Mouse (Mus musculus): Measurements from ENCODE around the gene Kcnip4. TPM values are rescaled to one million over a fixed set of nuclear protein-coding genes. Genes with fewer than 3 reads are reported as not detected.

The Kcnip4 gene
- polyA plus RNA-seq, 2 experiments: 2.1 to 3.7 TPM

DNA sequence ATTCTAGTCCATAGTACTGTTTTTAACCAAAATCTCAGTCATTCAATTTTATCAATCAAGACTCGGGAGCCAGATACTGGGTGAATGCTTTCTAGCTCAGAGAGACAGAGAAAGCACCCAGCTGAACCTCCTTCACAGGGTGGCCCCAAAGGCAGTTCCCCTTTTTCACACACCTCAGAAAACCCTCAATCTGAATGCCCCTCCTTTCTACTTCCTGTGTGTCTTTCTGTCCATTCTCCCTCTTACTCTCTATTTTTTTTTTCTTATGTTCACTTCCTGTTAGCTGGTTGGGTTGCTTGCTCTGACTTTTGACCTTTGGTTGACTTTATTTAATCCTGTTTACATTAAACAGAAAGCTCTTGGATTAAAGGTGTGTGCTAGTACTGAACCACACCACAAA lies 1175.4 kb downstream of the Kcnip4 start:
- no peak overlapping the region for H3K4me3 ChIP-seq (replicated peaks; ENCODE audit: low read length)
- no peak overlapping the region for H3K9ac ChIP-seq (ENCODE audit: low read depth, low read length, severe bottlenecking)
- 81% methylated on average over 1 of the region's 1 CpGs for WGBS
- no peaks in the 10 kb centered on the region for H3K9me3 ChIP-seq (ENCODE audit: control insufficient read depth, low read length)
- no peak for ATAC-seq (ENCODE audit: low FRiP score, low read depth)
- no peak overlapping the region for H3K4me2 ChIP-seq (replicated peaks; ENCODE audit: low read depth, low read length, severe bottlenecking)
- no peak for TF ChIP-seq POLR2A (IDR thresholded peaks at IDR 0.05; ENCODE audit: borderline replicate concordance, extremely low read depth, insufficient read depth, insufficient read length)
- H3K27me3 ChIP-seq (ENCODE audit: control insufficient read depth, insufficient read depth, low read length): no peaks in the 10 kb centered on the region
- H3K4me1 ChIP-seq (ENCODE audit: control insufficient read depth, insufficient read depth, low read length): no peaks in the 10 kb centered on the region
- no peak for DNase-seq (ENCODE audit: low spot score)
- H3K36me3 ChIP-seq (ENCODE audit: control insufficient read depth, insufficient read depth, low read length): no peaks in the 10 kb centered on the region
- H3K27ac ChIP-seq (replicated peaks; ENCODE audit: low read depth, low read length): no peak overlapping the region

DNA sequence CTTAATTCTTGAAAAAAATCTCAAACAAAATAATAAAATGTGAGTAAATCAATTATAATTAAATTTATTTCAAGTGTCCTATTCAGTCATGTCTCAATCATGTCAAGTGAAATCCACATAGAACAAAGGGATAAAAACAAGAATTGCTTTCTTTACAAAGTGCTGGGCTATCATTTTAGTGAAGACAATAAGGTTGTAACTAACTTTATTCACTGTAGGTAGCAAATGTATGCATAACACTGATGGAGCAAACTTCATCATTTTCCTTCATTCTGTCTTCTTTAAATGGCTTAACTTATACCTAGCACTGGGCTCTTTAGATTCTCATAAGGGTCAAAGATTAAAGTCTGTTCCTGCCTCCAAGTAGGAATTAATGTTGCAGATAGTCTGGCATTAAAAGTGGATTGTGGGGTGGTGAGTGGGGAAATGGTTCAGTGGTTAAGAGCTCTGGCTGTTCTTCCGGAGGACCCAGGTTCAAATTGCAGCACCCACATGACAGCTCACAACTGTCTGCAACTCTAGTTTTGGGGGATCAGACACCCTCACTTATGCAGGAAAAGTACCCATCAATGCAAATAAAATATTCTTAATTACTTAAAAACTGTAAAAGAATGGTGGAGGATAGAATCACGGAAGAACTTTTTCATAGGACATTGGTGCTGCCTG lies 1178.6 kb downstream of the Kcnip4 start:
- no peak overlapping the region for H3K4me2 ChIP-seq (replicated peaks; ENCODE audit: low read depth, low read length, severe bottlenecking)
- H3K9ac ChIP-seq (ENCODE audit: low read depth, low read length, severe bottlenecking): no peak overlapping the region
- no peak for TF ChIP-seq POLR2A (IDR thresholded peaks at IDR 0.05; ENCODE audit: borderline replicate concordance, extremely low read depth, insufficient read depth, insufficient read length)
- no peaks in the 10 kb centered on the region for H3K27me3 ChIP-seq (ENCODE audit: control insufficient read depth, insufficient read depth, low read length)
- no peak overlapping the region for H3K27ac ChIP-seq (replicated peaks; ENCODE audit: low read depth, low read length)
- ATAC-seq (ENCODE audit: low FRiP score, low read depth) (no peak), DNase-seq (ENCODE audit: low spot score) (no peak)
- no peaks in the 10 kb centered on the region for H3K9me3 ChIP-seq (ENCODE audit: control insufficient read depth, low read length)
- H3K36me3 ChIP-seq (ENCODE audit: control insufficient read depth, insufficient read depth, low read length): no peaks in the 10 kb centered on the region
- no peak overlapping the region for H3K4me3 ChIP-seq (replicated peaks; ENCODE audit: low read length)
- 96% methylated on average over 2 of the region's 2 CpGs for WGBS
- no peaks in the 10 kb centered on the region for H3K4me1 ChIP-seq (ENCODE audit: control insufficient read depth, insufficient read depth, low read length)

DNA sequence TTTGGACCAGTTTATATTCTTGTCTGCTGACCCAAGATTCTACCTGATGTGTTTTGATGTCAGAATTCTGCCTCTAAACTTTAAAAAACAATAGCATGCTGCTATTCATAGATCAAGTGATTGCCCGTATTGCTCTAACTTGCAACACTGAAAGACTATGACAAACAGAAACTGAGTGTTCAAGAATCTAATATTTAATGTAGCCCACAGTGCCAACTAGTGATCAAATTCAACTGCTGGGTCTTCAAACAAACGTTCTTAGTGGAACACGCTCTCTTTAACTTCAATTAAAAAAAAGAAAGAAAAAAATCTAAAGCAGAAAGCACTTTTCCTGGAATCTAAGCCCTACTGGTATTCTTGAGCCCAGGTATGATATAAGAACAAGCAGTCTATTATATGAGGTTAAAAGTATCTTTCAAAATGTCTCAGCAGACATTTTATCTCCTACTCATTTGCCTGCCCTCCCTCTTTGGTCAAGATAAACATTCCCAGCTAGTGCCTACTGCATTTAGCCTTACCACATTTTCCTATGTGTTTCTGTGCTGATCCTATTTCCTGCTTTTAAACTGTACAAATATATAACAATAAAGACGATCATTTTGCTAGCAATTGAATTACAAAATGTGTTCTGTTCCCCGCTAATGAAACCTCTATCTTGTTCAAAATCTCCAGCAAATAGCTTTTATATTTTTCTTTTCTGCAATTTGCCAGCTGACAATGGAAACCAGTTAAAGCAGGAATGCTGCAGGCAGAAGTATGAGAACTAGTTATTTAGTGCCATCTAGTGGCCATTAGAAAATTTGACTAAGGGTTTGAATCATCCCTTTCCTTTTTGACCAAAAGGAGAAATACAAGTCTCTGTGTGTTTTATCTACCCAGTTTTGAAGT lies 1179.4 kb downstream of the Kcnip4 start:
- no peak overlapping the region for H3K27ac ChIP-seq (replicated peaks; ENCODE audit: low read depth, low read length)
- WGBS: 46% methylated on average over 5 of the region's 5 CpGs
- no peak overlapping the region for H3K4me2 ChIP-seq (replicated peaks; ENCODE audit: low read depth, low read length, severe bottlenecking)
- no peaks in the 10 kb centered on the region for H3K4me1 ChIP-seq (ENCODE audit: control insufficient read depth, insufficient read depth, low read length)
- peak; percentile 86; the same call in 1 of the 2 replicates for ATAC-seq (ENCODE audit: low FRiP score, low read depth)
- TF ChIP-seq POLR2A (IDR thresholded peaks at IDR 0.05; ENCODE audit: borderline replicate concordance, extremely low read depth, insufficient read depth, insufficient read length): no peak
- no peaks in the 10 kb centered on the region for H3K36me3 ChIP-seq (ENCODE audit: control insufficient read depth, insufficient read depth, low read length)
- no peak overlapping the region for H3K9ac ChIP-seq (ENCODE audit: low read depth, low read length, severe bottlenecking)
- peak; percentile 85 for DNase-seq (ENCODE audit: low spot score)
- no peaks in the 10 kb centered on the region for H3K27me3 ChIP-seq (ENCODE audit: control insufficient read depth, insufficient read depth, low read length)
- H3K4me3 ChIP-seq (replicated peaks; ENCODE audit: low read length): no peak overlapping the region
- no peaks in the 10 kb centered on the region for H3K9me3 ChIP-seq (ENCODE audit: control insufficient read depth, low read length)

DNA sequence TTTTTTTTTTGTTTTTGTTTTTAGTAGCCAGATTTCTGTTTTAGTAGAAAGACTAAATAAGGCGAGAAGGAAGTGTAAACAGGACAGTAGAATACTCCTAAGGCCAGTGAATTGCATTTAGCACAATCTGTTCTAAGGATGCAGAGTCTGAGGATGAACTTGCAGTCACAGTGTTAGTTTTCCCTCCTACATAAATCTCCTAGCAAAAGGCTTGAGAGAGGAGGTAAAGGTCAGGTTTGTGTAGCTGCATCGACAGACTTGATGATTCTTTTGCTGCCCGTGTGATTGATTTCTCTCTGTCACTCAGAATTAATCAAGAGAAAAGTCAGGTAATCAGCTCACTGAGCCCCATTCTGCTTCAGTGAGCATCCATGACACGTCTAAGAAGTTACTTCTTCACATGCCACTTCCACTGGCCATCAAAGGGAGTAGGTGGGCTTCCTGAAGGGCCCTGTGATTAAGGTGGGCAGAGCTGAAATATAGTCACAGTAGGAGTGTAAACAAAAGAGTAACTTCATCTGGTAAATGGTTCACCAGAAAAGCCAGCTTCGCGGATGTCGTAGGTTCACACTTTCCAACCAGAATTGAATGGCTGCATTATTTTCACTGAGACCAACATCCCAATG lies 1183.8 kb downstream of the Kcnip4 start:
- Histone ChIP-seq H3K9ac (ENCODE audit: low read depth, low read length, severe bottlenecking) (no peak overlapping the region), H3K4me2 (replicated peaks; ENCODE audit: low read depth, low read length, severe bottlenecking) (no peak overlapping the region), H3K27ac (replicated peaks; ENCODE audit: low read depth, low read length) (no peak overlapping the region), H3K27me3 (ENCODE audit: control insufficient read depth, insufficient read depth, low read length) (no peaks in the 10 kb centered on the region), H3K36me3 (ENCODE audit: control insufficient read depth, insufficient read depth, low read length) (no peaks in the 10 kb centered on the region), H3K4me3 (replicated peaks; ENCODE audit: low read length) (no peak overlapping the region), H3K9me3 (ENCODE audit: control insufficient read depth, low read length) (no peaks in the 10 kb centered on the region), H3K4me1 (ENCODE audit: control insufficient read depth, insufficient read depth, low read length) (no peaks in the 10 kb centered on the region)
- DNase-seq (ENCODE audit: low spot score) (no peak), ATAC-seq (ENCODE audit: low FRiP score, low read depth) (no peak)
- WGBS: 71% methylated on average over 7 of the region's 7 CpGs
- TF ChIP-seq POLR2A (IDR thresholded peaks at IDR 0.05; ENCODE audit: borderline replicate concordance, extremely low read depth, insufficient read depth, insufficient read length): no peak
